Mouse (Mus musculus) spleen, adult 2 months (tissue): ENCODE data around the gene Tnfrsf26.

Experiments used
- CTCF ChIP-seq: fragments of 200-500 bp; IDR thresholded peaks from 2 replicates; pipeline ENCODE4 v1.5.1; 2011; ENCODE audit warnings: mild to moderate bottlenecking, inconsistent platforms; ENCODE audit not compliant: insufficient read depth, insufficient read length, insufficient replicate concordance; ENCODE audit errors: extremely low read depth
- POLR2A ChIP-seq: fragments of 200-500 bp; IDR thresholded peaks from 2 replicates; pipeline ENCODE4 v1.6.1; 2011; ENCODE audit warnings: low read depth, low read length, inconsistent platforms

DNA sequence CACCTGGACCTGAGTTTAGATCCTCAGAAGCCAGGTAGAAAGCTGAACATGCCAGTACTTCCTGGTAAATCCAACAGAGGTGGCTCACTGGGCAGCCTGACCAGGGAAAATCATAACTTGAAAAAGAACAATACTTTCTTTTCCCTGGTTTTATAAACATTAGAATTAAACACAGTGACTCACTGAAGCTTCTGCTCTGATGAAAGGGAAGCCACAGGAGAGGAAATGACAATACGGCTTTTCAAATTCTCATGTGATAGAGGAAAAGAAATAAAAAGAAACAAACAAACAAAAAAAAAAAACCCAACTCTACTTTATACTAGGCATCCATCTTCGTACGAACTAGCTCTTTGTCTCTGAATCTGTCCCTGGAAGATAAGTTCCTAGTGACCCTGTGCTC, 4.0 kb downstream of the Tnfrsf26 start:
- TF ChIP-seq POLR2A (no peak), CTCF (no peak)
